Comparison of ENCODE assay signal across 8 mouse cellular contexts in the genomic region with DNA sequence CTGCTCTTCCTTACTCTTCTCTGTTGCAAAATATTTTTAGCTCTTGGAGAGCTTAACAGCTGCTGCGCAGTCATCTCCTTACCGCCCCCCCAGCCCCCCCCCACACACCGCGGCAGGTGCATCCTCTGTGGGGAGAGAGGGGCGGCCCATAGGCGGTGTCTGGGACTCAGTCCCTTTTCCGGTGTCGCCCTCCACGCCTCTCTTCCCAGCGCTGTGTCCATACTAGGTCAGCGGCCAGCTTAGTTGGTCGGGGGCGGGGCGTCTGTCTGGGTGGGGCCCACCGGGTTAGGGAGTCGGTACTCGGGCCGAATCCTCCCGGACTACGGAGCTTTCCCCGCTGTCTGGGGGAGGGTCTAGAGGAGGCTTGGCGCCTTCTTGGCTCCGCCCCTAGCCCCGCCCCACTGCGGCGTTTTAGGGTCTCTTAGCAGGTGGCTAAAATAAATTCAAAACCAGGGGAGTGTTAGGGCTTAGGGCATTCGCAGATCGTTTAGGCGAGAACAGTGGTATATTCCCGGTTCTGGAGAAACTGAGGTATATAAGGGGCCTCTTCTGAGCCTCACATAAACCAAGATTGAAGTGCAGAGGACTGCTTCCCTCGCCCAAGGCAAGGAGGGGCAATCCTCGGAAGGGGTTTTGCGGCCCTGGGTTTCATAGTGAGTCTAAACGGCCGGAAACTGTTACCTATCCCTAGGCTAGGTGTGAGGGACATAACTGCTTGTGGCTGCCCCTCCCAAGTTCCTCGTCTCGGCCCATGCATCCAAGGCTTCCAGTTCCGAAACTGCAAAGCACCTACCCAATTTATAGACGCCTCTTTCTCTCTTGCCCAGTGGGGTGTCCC. TPM values are rescaled to one million over a fixed set of nuclear protein-coding genes. Genes with fewer than 3 reads are reported as not detected.
A peak's percentile ranks its signal among the peaks of the same experiment; 100 is the strongest.
DNase-seq lines count a peak whose midpoint lies in the region; ATAC-seq and TF ChIP-seq lines count a peak whose summit lies in the region.

No protein-coding gene starts in this region.

- intact Hi-C loops in heart, adult 2 months (cut with DNase I), result loop anchor here (2.0 kb wide), 2 partner anchors 26 to 56 kb away; no protein-coding TSS in a partner anchor

- peak overlapping the region; percentile 74 for H3K27ac ChIP-seq in layer of hippocampus, adult 2 months
- peak overlapping the region; percentile 80 for H3K27ac ChIP-seq in cortical plate, adult 2 months (ENCODE audit: insufficient read depth, low read length)
- H3K27ac ChIP-seq in heart, adult 2 months, result peak overlapping the region; percentile 91
- 0 out of 2 replicates have a peak overlapping the region, but pooled peaks have one; percentile 36 for H3K27ac ChIP-seq in lung, embryonic 14.5 days (ENCODE audit: low read depth)

- H3K9me3 ChIP-seq in lung, embryonic 14.5 days (ENCODE audit: low read depth, low read length), result no peaks in the 10 kb centered on the region

- DNase-seq in layer of hippocampus, adult 2 months (ENCODE audit: low spot score in 2 of 2), result no peak
- DNase-seq in layer of hippocampus, adult 8-10 months (ENCODE audit: low spot score in 2 of 2), result no peak
- DNase-seq in heart, adult 2 months, result peak; percentile 87 to 89
- peak; percentile 66 for DNase-seq in kidney, adult 11 months
- peak; percentile 68 for DNase-seq in lung, embryonic 14.5 days
- DNase-seq in urinary bladder, postnatal 4 days (ENCODE audit: low spot score in 2 of 2), result peak; percentile 70 to 76

- H3K27me3 ChIP-seq in heart, adult 2 months (ENCODE audit: control insufficient read depth, insufficient read depth, low read length), result no peaks in the 10 kb centered on the region
- H3K27me3 ChIP-seq in lung, embryonic 14.5 days (ENCODE audit: insufficient read depth, low read length), result peaks cover 29% of the 10 kb centered on the region

- H3K79me2 ChIP-seq in heart, adult 2 months (replicated peaks; ENCODE audit: control insufficient read depth, insufficient read depth, low read length), result no peaks in the 10 kb centered on the region

- TF ChIP-seq EP300 in heart, adult 2 months (IDR thresholded peaks at IDR 0.05; ENCODE audit: insufficient read depth, low read depth, low read length), result no peak

- TF ChIP-seq CTCF in layer of hippocampus, adult 2 months (conservative IDR thresholded peaks at IDR 0.05), result no peak
- TF ChIP-seq CTCF in cortical plate, adult 2 months (IDR thresholded peaks at IDR 0.05; ENCODE audit: extremely low read depth, insufficient read depth, low read length), result no peak
- no peak for TF ChIP-seq CTCF in heart, adult 2 months (IDR thresholded peaks at IDR 0.05)
- no peak for TF ChIP-seq CTCF in lung, embryonic 14.5 days (IDR thresholded peaks at IDR 0.05; ENCODE audit: low read depth)

- peaks cover 2% of the 10 kb centered on the region for H3K4me1 ChIP-seq in cortical plate, adult 2 months (ENCODE audit: control insufficient read depth, insufficient read depth, low read length)
- H3K4me1 ChIP-seq in heart, adult 2 months (ENCODE audit: control insufficient read depth, insufficient read depth, low read length), result peaks cover 4% of the 10 kb centered on the region; the same call in 1 of the 2 replicates
- peaks cover 6% of the 10 kb centered on the region; the same call in 1 of the 2 replicates for H3K4me1 ChIP-seq in lung, embryonic 14.5 days (ENCODE audit: insufficient read depth)

- peak overlapping the region; percentile 99 for H3K4me2 ChIP-seq in lung, embryonic 14.5 days

- H3K4me3 ChIP-seq in layer of hippocampus, adult 2 months, result peak overlapping the region; percentile 62
- H3K4me3 ChIP-seq in cortical plate, adult 2 months (ENCODE audit: insufficient read depth, low read length), result peak overlapping the region; percentile 52
- H3K4me3 ChIP-seq in heart, adult 2 months, result peak overlapping the region; percentile 55
- H3K4me3 ChIP-seq in lung, embryonic 14.5 days (ENCODE audit: low read depth, low read length), result peak overlapping the region; percentile 60

- peak overlapping the region; percentile 83 for H3K9ac ChIP-seq in heart, adult 2 months (ENCODE audit: low read depth, low read length)
- peak overlapping the region; percentile 56 for H3K9ac ChIP-seq in lung, embryonic 14.5 days

- no peak for TF ChIP-seq POLR2A in cortical plate, adult 2 months (IDR thresholded peaks at IDR 0.05; ENCODE audit: extremely low read depth, insufficient read depth, low read length)
- TF ChIP-seq POLR2A in heart, adult 2 months (IDR thresholded peaks at IDR 0.05; ENCODE audit: insufficient read depth, low read depth, low read length), result no peak; the same call in 1 of the 2 replicates

- H3K36me3 ChIP-seq in heart, adult 2 months (ENCODE audit: control insufficient read depth, insufficient read depth, low read length), result 0 out of 2 replicates have a peak, but pooled peaks cover 3% of the 10 kb centered on the region
- H3K36me3 ChIP-seq in lung, embryonic 14.5 days (ENCODE audit: insufficient read depth), result no peaks in the 10 kb centered on the region

- ATAC-seq in lung, embryonic 14.5 days (ENCODE audit: insufficient read depth), result peak; percentile 30; the same call in 1 of the 2 replicates
- ATAC-seq in neutrophil, adult 5-6 weeks (ENCODE audit: extremely low read depth, insufficient number of reproducible peaks, low FRiP score, poor library complexity, severe bottlenecking), result peak; percentile 11; the same call in 1 of the 2 replicates

- WGBS in heart, adult 2 months, result 2% methylated on average over 39 of the region's 39 CpGs
- under 1% methylated on average over 39 of the region's 39 CpGs for WGBS in lung, embryonic 14.5 days

RNA-seq across cellular contexts. Expression of gene Rasgrp2, which starts 0.5 kb away (rescaled TPM):
- total RNA-seq in layer of hippocampus, adult 2 months (2021), result 10 to 100 TPM; 31.3 to 36.7 TPM
- total RNA-seq in layer of hippocampus, adult 8-10 months (2022), result 10 to 100 TPM; 35.0 to 44.1 (median 40.9) TPM
- 52.5 and 78.6 TPM in 2 replicates for polyA plus RNA-seq in cortical plate, adult 2 months (2012; rRNA removed)
- total RNA-seq in heart, adult 2 months (2021), result 10 to 100 TPM; 43.3 to 48.0 TPM
- polyA plus RNA-seq in heart, adult 2 months (2012; rRNA removed), result 90.1 and 97.2 TPM in 2 replicates
- polyA plus RNA-seq in lung, embryonic 14.5 days (2014; fragmentation: Nextera tagmentation; extraction: Ambion mirVana), result 34.8 and 35.1 TPM in 2 replicates
- total RNA-seq in neutrophil, adult 5-6 weeks (2017), result 447 and 491 TPM in 2 replicates

RNA-seq across cellular contexts. Expression of gene Pygm, which starts 14.5 kb away (rescaled TPM):
- 10 to 100 TPM; 13.0 to 18.8 TPM for total RNA-seq in layer of hippocampus, adult 2 months (2021)
- total RNA-seq in layer of hippocampus, adult 8-10 months (2022), result 10 to 100 TPM; 14.2 to 19.7 (median 19.0) TPM
- 40.9 and 46.2 TPM in 2 replicates for polyA plus RNA-seq in cortical plate, adult 2 months (2012; rRNA removed)
- total RNA-seq in heart, adult 2 months (2021), result 1,000 to 10,000 TPM; 1,101 to 1,298 TPM
- polyA plus RNA-seq in heart, adult 2 months (2012; rRNA removed), result 1,120 and 1,632 TPM in 2 replicates
- polyA plus RNA-seq in lung, embryonic 14.5 days (2014; fragmentation: Nextera tagmentation; extraction: Ambion mirVana), result 6.1 and 9.3 TPM in 2 replicates
- total RNA-seq in neutrophil, adult 5-6 weeks (2017), result 8.7 and 14.1 TPM in 2 replicates

RNA-seq across cellular contexts. Expression of gene Nrxn2, which starts 19.9 kb away (rescaled TPM):
- 100 to 1,000 TPM; 405 to 437 TPM for total RNA-seq in layer of hippocampus, adult 2 months (2021)
- total RNA-seq in layer of hippocampus, adult 8-10 months (2022), result 100 to 1,000 TPM; 348 to 441 (median 390) TPM
- polyA plus RNA-seq in cortical plate, adult 2 months (2012; rRNA removed), result 279 and 288 TPM in 2 replicates
- 1 to 10 TPM; 4.5 to 5.2 TPM for total RNA-seq in heart, adult 2 months (2021)
- 3.4 TPM in 2 replicates for polyA plus RNA-seq in heart, adult 2 months (2012; rRNA removed)
- 0.47 and 1.1 TPM in 2 replicates for polyA plus RNA-seq in lung, embryonic 14.5 days (2014; fragmentation: Nextera tagmentation; extraction: Ambion mirVana)
- 0.70 and 3.4 TPM in 2 replicates for total RNA-seq in neutrophil, adult 5-6 weeks (2017)

RNA-seq across cellular contexts. Expression of gene Sf1, which starts 35.2 kb away (rescaled TPM):
- 100 to 1,000 TPM; 208 to 222 TPM for total RNA-seq in layer of hippocampus, adult 2 months (2021)
- total RNA-seq in layer of hippocampus, adult 8-10 months (2022), result 100 to 1,000 TPM; 209 to 234 (median 222) TPM
- 145 and 149 TPM in 2 replicates for polyA plus RNA-seq in cortical plate, adult 2 months (2012; rRNA removed)
- total RNA-seq in heart, adult 2 months (2021), result 100 to 1,000 TPM in 1 of 2 experiments, 10 to 100 TPM in 1; 93.0 to 103 TPM
- 51.7 and 58.5 TPM in 2 replicates for polyA plus RNA-seq in heart, adult 2 months (2012; rRNA removed)
- polyA plus RNA-seq in lung, embryonic 14.5 days (2014; fragmentation: Nextera tagmentation; extraction: Ambion mirVana), result 177 and 200 TPM in 2 replicates
- total RNA-seq in neutrophil, adult 5-6 weeks (2017), result 370 and 400 TPM in 2 replicates

RNA-seq across cellular contexts. Expression of gene Map4k2, which starts 57.7 kb away (rescaled TPM):
- total RNA-seq in layer of hippocampus, adult 2 months (2021), result 100 to 1,000 TPM in 1 of 2 experiments, 10 to 100 TPM in 1; 81.9 to 105 TPM
- total RNA-seq in layer of hippocampus, adult 8-10 months (2022), result 100 to 1,000 TPM in 2 of 4 experiments, 10 to 100 TPM in 2; 85.0 to 114 (median 103) TPM
- 237 and 248 TPM in 2 replicates for polyA plus RNA-seq in cortical plate, adult 2 months (2012; rRNA removed)
- 10 to 100 TPM; 36.1 to 38.4 TPM for total RNA-seq in heart, adult 2 months (2021)
- polyA plus RNA-seq in heart, adult 2 months (2012; rRNA removed), result 88.9 and 107 TPM in 2 replicates
- 13.4 and 22.2 TPM in 2 replicates for polyA plus RNA-seq in lung, embryonic 14.5 days (2014; fragmentation: Nextera tagmentation; extraction: Ambion mirVana)
- total RNA-seq in neutrophil, adult 5-6 weeks (2017), result 791 and 881 TPM in 2 replicates

Comparison
In these comparisons a context has a peak if more than half of its experiments do, and no peak if none do; other contexts are left out.
1. DNase-seq: peak in heart, adult 2 months (2 of 2), kidney, adult 11 months (single experiment), lung, embryonic 14.5 days (single experiment) and urinary bladder, postnatal 4 days (2 of 2); none in layer of hippocampus, adult 2 months (0 of 2) and layer of hippocampus, adult 8-10 months (0 of 2).
2. H3K27ac ChIP-seq: peak in every context shown above with its lines; median percentile 91 in heart, adult 2 months; 80 in cortical plate, adult 2 months; 74 in layer of hippocampus, adult 2 months; 36 in lung, embryonic 14.5 days.
3. RNA of gene Pygm, which starts 14.5 kb away (total RNA-seq): 1,101 to 1,298 TPM in heart, adult 2 months; 14.2 to 19.7 TPM in layer of hippocampus, adult 8-10 months, 13.0 to 18.8 TPM in layer of hippocampus, adult 2 months and 8.7 to 14.1 TPM in neutrophil, adult 5-6 weeks; every median in the first group is over 10 times any median in the second.
4. RNA of gene Nrxn2, which starts 19.9 kb away (total RNA-seq): 405 to 437 TPM in layer of hippocampus, adult 2 months and 348 to 441 TPM in layer of hippocampus, adult 8-10 months; 4.5 to 5.2 TPM in heart, adult 2 months and 0.70 to 3.4 TPM in neutrophil, adult 5-6 weeks; every median in the first group is over 10 times any median in the second.
5. Peak in every context shown above with its lines, with median percentiles within 50 percentile points of each other: H3K4me3 ChIP-seq.